Mouse (Mus musculus): Measurements from ENCODE around the gene Ugdh.
A peak's percentile ranks its signal among the peaks of the same experiment; 100 is the strongest.
"Not testable (repeated sequence)": the region's sequence is repeated elsewhere in the genome, so short reads cannot be mapped to it uniquely, and the experiment has no call there.

Ugdh gene

GRCm38 (mm10) chr5:65435806-65436561 lies at the start of gene Ugdh:
TSS of gene Ugdh (minus strand) at chr5:65435949.
- DNase-seq (ENCODE audit: low spot score) = peak; percentile 97

GRCm38 (mm10) chr5:65482996-65483395 lies 47.2 kb upstream of the Ugdh start:
- no peak for DNase-seq (ENCODE audit: low spot score)

GRCm38 (mm10) chr5:65480511-65480910 lies 44.8 kb upstream of the Ugdh start:
- no peak for DNase-seq (ENCODE audit: low spot score)

- DNase-seq (ENCODE audit: low spot score) = no peak
Measured at GRCm38 (mm10) chr5:65479681-65480445, 44.1 kb upstream of the Ugdh start.

GRCm38 (mm10) chr5:65478224-65478623 lies 42.5 kb upstream of the Ugdh start:
- no peak for DNase-seq (ENCODE audit: low spot score)

- DNase-seq (ENCODE audit: low spot score) = not testable (repeated sequence)
Measured at GRCm38 (mm10) chr5:65476739-65477138, 41.0 kb upstream of the Ugdh start.

- DNase-seq (ENCODE audit: low spot score) = no peak
Measured at GRCm38 (mm10) chr5:65475806-65476205, 40.1 kb upstream of the Ugdh start.

- DNase-seq (ENCODE audit: low spot score) = no peak
Measured at GRCm38 (mm10) chr5:65469766-65470165, 34.0 kb upstream of the Ugdh start.

GRCm38 (mm10) chr5:65466911-65467310 lies 31.2 kb upstream of the Ugdh start:
- no peak for DNase-seq (ENCODE audit: low spot score)

GRCm38 (mm10) chr5:65460361-65460760 lies 24.6 kb upstream of the Ugdh start:
- DNase-seq (ENCODE audit: low spot score) = no peak

- no peak for DNase-seq (ENCODE audit: low spot score)
Measured at GRCm38 (mm10) chr5:65459454-65459853, 23.7 kb upstream of the Ugdh start.

- no peak for DNase-seq (ENCODE audit: low spot score)
Measured at GRCm38 (mm10) chr5:65457846-65458245, 22.1 kb upstream of the Ugdh start.

- no peak for DNase-seq (ENCODE audit: low spot score)
Measured at GRCm38 (mm10) chr5:65457086-65457827, 21.5 kb upstream of the Ugdh start.

GRCm38 (mm10) chr5:65454771-65455170 lies 19.0 kb upstream of the Ugdh start:
- no peak for DNase-seq (ENCODE audit: low spot score)

GRCm38 (mm10) chr5:65448941-65449340 lies 13.2 kb upstream of the Ugdh start:
- no peak for DNase-seq (ENCODE audit: low spot score)

GRCm38 (mm10) chr5:65447826-65448225 lies 12.1 kb upstream of the Ugdh start:
- DNase-seq (ENCODE audit: low spot score) = no peak

- no peak for DNase-seq (ENCODE audit: low spot score)
Measured at GRCm38 (mm10) chr5:65446756-65447155, 11.0 kb upstream of the Ugdh start.

GRCm38 (mm10) chr5:65444981-65445380 lies 9.2 kb upstream of the Ugdh start:
- no peak for DNase-seq (ENCODE audit: low spot score)

- no peak for DNase-seq (ENCODE audit: low spot score)
Measured at GRCm38 (mm10) chr5:65438041-65438440, 2.3 kb upstream of the Ugdh start.

GRCm38 (mm10) chr5:65435363-65435805 lies 365 bp downstream of the Ugdh start:
- peak; percentile 16 for DNase-seq (ENCODE audit: low spot score)

GRCm38 (mm10) chr5:65434471-65435362 lies 1.0 kb downstream of the Ugdh start:
- peak; percentile 27 for DNase-seq (ENCODE audit: low spot score)

- DNase-seq (ENCODE audit: low spot score) = no peak
Measured at GRCm38 (mm10) chr5:65429441-65429840, 6.3 kb downstream of the Ugdh start.
